Mouse (Mus musculus) 3134 (cell line): ENCODE results near the gene Gmip.
A peak's percentile ranks its signal among the peaks of the same experiment; 100 is the strongest.

Source experiments
- DNase-seq: peaks from one replicate; pipeline ENCODE4 v3.0.0-alpha.2; 2011; ENCODE audit warnings: low spot score; ENCODE audit not compliant: insufficient read length; ENCODE audit errors: extremely low read depth

The Gmip gene

DNA sequence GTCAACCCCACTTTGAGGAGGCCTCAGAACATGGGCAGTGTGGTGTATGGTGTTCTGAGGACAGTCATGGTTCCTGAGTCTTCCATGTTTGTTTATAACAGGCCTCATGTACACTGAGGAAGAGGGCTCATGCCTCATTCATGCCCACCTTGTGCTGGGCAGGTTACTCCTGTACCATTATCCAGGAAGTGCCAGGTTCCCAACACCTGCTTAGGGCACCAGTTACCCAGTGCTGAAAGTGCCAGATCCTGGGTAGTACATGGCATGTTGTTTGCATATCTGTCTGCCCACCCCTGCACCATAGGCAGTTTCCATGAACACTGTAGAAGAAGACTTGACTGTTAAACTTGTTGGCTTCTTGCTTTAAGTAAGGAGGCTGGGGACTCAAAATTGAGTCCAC lies 6.3 kb upstream of the Gmip start:
- DNase-seq: no peak

GRCm38 (mm10) chr8:69803366-69803765 lies 5.1 kb upstream of the Gmip start:
- no peak for DNase-seq

DNA sequence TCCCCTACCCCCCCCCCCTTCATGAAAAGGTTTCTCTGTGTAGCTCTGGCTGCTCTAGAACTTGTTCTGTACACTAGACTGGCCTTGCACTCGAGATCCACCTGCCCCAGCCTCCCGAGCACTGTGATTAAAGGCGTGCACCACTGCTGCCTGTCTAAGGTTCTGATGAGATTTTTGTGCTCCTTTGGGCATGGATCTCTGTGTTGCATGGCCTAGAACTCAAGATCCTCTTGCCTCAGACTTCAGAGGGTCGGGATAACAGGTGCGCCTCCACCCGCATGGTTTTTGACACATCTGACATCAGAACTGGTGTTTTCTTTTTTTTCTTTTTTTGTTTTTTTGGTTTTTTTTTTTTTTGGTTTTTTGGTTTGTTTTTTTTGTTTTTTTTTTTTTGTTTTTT lies 3.9 kb upstream of the Gmip start:
- DNase-seq: no peak

- DNase-seq: no peak
Observed at GRCm38 (mm10) chr8:69805086-69805485, 3.4 kb upstream of the Gmip start.

DNA sequence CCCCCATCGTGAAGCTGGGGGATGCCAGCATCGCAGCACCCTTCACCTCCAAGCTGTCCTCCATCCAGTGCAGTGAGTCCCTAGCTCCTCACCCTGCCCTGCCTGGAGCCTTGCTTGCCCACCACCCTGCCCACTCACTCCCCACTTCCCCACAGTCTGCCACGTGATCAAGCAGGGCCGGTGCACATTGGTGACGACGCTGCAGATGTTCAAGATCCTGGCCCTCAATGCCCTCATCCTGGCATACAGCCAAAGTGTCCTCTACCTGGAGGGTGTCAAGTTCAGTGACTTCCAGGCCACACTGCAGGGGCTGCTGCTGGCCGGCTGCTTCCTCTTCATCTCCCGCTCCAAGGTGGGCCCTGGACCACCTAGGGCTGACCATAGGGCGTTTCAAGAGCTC lies 3.0 kb upstream of the Gmip start:
- DNase-seq: no peak

DNA sequence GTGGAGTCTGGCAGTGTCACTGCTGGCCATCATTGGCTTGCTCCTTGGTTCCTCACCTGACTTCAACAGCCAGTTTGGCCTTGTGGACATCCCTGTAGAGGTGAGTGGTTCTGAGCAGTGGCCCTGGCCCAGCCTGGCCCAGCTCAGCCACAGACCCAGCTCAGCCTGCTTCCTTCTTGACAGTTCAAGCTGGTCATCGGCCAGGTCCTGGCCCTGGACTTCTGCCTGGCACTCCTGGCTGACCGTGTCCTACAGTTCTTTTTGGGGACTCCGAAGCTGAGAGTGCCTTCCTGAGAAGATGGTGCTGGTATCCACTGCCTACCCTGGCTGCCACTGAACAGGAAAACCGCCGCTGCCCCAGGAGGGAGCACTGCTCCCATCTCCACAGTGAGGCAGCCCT lies 1.2 kb upstream of the Gmip start:
- DNase-seq: no peak

GRCm38 (mm10) chr8:69808864-69809403 lies 455 bp downstream of the Gmip start:
- no peak for DNase-seq

DNA sequence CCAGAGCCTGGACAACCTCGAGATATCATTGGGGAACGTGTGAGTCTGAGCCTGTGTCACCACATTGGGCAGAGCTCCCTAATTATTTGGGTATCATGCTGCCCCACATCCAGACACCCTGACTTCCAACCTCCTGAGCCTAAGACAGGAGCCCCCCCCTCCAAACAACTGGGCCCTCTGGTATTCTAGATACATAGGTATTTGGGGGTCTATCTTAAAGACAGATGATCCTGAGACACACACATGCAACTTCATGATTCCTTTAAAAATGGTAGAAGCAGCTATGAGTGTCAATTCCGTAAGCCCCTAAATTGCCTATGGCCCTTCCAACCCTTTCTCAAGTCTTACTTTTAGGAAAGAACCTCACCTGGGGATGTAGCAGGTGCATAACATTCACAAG lies 1.3 kb downstream of the Gmip start:
- DNase-seq: no peak

- no peak for DNase-seq
Observed at GRCm38 (mm10) chr8:69814881-69815280, 6.4 kb downstream of the Gmip start.

- no peak for DNase-seq
Observed at GRCm38 (mm10) chr8:69815396-69815795, 6.9 kb downstream of the Gmip start.

DNA sequence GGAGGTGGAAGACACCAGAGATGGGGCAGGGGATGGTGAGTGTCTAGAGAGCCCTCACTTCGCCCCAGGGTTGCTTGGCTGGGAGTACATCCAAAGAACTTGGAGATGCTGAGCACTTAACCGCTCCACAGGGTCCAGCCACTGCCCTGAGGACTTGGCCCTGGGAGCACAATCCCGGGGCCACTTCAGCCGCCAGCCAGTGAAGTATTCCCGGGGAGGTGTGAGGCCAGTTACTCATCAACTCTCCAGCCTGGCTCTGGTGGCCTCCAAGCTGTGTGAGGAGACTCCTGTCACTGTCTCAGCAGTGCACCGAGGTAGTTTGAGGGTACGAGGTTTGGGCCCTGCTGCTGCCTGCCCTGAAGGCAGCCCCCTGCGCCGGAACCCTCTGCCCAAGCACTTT lies 12.0 kb downstream of the Gmip start:
- DNase-seq: no peak

GRCm38 (mm10) chr8:69821971-69822385 lies 13.5 kb downstream of the Gmip start:
- peak; percentile 78 for DNase-seq

- DNase-seq: peak; percentile 66
Observed at GRCm38 (mm10) chr8:69822386-69823191, 14.1 kb downstream of the Gmip start, which contains the start of gene Lpar2. Gene Lpar2, plus strand, starts transcription at chr8:69822429.

DNA sequence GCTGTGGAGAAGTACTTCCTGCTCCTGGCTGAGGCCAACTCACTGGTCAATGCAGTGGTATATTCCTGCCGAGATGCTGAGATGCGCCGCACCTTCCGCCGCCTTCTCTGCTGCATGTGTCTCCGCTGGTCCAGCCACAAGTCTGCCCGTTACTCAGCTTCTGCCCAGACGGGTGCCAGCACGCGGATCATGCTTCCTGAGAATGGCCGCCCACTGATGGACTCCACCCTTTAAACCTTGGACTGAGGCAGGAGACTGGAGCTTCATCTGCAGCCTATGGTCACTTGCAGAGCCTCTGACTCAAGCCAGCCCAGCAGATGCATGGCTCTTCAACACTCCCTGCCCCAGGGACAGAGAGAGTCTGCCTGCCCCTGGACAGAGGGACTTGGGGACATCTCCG lies 17.9 kb downstream of the Gmip start:
- no peak for DNase-seq

DNA sequence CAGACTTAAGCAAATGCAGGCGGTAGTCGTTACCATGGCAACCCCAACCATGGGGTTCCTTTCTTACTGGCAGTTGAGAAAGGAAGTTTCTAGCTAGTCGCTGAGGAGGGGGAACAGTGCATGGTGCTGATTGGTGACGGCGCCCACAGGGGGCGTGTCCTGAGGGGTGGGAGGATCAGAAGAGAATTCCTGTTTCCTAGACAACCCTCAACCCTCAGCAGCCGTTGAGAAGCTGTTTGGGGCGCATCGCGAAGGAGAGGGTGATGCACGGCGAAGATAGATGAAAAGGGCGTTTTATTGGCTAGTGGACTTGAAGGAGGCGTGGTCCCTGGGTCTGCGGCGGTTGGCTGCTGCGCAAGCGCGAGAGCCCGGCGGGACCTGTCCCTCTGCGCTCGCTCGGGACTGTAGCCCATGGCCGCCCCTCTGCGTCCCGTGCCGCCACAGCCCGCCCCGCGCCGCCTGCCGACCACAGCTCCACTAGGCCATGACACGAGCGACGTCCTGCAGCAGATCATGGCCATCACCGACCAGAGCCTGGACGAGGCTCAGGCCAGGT lies 23.9 kb downstream of the Gmip start, which contains the start of gene Pbx4:
Gene Pbx4 (plus strand): TSS at position 194 of the 556 bp plus-strand sequence.
- no peak for DNase-seq

GRCm38 (mm10) chr8:69837057-69837682 lies 28.7 kb downstream of the Gmip start:
- no peak for DNase-seq

- DNase-seq: no peak
Observed at GRCm38 (mm10) chr8:69847167-69848065, 38.9 kb downstream of the Gmip start.

- peak; percentile 75 for DNase-seq
Observed at GRCm38 (mm10) chr8:69848951-69849350, 40.5 kb downstream of the Gmip start.

GRCm38 (mm10) chr8:69849899-69850298 lies 41.4 kb downstream of the Gmip start:
- no peak for DNase-seq

- DNase-seq: peak; percentile 26
Observed at GRCm38 (mm10) chr8:69850926-69851506, 42.5 kb downstream of the Gmip start.
